Mouse (Mus musculus): Measurements from ENCODE around the gene Dmxl2. TPM values are rescaled to one million over a fixed set of nuclear protein-coding genes. Genes with fewer than 3 reads are reported as not detected.

Gene Dmxl2
- total RNA-seq, 2 experiments from 2014 or later = 198 to 199 TPM

DNA sequence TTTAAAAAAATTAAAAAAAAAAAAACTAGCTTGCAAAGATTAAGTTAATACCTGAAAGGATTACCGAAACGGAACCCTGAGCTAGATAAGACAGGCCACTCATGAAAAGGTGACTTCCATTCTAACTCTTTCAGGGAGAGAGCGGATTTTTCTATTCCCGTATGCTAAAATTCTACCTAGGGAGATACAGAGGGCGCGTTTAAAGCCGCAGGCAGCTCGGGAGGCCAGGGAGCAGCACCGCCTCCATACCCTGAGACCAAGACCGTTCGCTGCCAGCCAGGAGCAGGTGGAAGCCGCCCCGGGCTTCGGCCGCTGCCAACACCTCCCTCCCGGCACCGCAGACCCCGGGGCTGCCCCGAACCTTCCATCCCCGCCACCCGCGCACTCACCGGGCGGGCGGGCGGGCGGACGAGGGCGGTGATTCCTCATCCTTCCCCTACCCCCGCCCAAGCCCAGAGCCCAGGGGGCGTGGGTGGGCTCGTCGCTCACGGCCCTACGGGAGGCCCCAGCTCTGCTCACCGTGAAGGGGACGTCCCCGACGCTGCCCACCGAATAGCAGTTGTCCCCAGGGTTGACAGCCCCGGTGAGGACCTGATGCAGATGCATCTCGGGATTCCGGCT, 484 bp downstream of the Dmxl2 start:
- peak; percentile 31 to 56 for DNase-seq (ENCODE audit: low spot score in 2 of 2)

- no peak for DNase-seq (ENCODE audit: low spot score in 2 of 2)
Observed at GRCm38 (mm10) chr9:54499791-54500190, 1.6 kb downstream of the Dmxl2 start.

DNA sequence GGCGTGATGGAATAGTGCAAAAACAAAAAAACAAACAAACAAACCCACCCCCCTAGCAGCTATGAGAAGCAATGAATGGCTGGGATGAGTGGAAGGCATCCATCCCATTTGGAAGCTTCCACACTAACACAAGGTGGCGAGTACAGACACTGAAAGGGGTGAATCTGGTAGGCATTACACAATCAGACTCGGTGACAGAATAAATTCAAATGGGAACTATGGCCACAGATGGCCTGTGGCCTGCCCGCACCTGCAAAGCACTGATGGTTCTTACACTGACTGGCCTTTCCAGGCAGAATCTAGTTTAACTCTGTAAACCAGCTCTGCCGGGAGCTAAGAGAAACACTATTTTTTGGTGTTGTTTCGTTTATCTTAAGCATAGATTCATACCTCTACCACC, 2.1 kb downstream of the Dmxl2 start:
- no peak for DNase-seq (ENCODE audit: low spot score in 2 of 2)

DNA sequence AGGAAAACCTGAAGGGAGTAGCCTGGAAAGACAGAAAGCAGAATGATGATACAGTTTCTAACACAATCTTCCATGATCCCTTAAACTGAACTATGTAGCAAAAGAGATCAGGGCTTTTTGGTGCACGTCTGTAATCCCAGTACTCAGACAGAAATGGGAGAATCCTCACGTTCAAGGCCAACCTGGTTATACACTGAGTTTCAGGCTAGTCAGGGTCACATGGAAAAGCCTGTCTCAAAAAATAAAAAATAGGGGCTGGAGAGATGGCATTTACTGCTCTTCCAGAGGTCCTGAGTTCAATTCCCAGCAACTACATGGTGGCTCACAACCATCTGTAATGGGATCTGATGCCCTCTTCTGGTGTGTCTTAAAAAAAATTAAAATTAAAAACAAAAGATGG, 11.0 kb downstream of the Dmxl2 start:
- no peak for DNase-seq (ENCODE audit: low spot score in 2 of 2)

GRCm38 (mm10) chr9:54489599-54489998, 11.8 kb downstream of the Dmxl2 start:
- no peak for DNase-seq (ENCODE audit: low spot score in 2 of 2)

DNA sequence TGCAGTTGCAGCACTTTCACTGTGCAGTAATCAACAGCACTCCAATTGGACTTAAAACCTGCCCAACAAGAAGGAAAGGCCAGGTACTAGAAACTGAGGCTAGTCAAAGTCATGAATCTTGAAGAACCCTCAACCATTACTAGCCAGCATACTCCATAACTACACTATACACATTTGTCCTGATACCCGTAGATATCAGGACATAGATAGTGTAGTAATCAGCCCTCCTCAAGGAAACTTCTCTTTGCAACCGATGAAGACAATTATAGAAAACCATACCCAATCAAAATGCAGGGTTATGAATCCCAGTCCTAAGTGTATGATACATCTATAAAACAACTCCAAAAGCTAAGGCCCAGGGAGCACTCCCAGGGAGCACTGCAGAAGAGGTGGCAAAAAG, 16.5 kb downstream of the Dmxl2 start:
- no peak for DNase-seq (ENCODE audit: low spot score in 2 of 2)

DNA sequence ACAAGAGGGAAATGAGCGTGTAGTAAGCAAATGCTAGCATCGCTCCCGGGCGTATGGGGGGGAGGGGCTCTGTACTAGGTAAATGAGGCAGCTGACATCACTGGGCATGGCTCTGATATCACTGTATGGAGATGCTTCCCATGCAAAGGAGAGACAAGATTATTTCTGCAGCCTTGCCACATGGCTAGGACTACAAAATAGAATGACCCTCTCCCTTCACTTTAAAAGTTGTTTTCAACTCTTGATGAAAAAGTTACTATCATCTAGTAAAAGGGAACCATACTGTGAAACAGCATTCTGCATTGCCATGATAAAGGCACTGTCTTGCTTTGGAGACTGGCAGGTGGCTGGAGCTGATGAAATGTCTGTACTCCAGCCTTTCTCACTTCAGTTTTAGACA, 18.2 kb downstream of the Dmxl2 start:
- no peak for DNase-seq (ENCODE audit: low spot score in 2 of 2)

GRCm38 (mm10) chr9:54482763-54483162, 18.7 kb downstream of the Dmxl2 start:
- no peak for DNase-seq (ENCODE audit: low spot score in 2 of 2)

DNA sequence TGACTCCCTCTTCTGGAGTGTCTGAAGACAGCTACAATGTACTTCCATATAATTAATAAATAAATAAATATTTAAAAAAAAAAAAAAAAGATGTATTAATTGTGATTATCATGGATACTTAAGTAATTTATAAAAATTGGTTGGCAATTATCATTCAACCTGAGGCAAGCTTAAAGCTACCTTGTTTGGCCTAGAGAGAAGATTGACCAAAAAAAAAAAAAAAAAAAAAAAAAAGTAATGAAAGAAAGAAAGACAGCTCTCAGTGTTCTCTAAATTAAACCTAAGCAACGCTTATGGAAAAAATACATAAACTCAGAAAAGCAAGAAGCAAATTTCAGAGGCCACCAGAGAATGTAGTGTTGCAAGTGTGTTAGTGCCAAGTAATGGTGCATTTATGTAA, 22.4 kb downstream of the Dmxl2 start:
- no peak for DNase-seq (ENCODE audit: low spot score in 2 of 2)

DNA sequence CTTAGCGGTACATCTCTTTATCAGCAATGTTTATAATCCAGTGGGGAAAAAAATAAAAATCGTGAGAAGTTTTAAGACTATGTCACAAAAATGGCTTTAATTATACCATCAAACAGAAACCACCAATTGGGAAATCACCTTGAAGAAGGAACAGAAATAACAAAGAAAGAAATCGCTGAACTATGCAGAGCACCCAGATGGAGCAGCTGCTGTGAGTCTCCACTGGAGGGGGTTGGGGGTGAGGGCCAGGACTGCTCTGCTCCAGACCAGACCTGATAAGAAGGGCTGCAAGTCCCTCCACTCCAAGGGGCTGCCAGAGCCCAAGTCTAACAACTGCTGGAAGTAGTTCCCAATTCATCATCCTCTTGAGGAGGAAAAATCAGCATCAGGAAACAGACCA, 23.3 kb downstream of the Dmxl2 start:
- no peak for DNase-seq (ENCODE audit: low spot score in 2 of 2)

DNA sequence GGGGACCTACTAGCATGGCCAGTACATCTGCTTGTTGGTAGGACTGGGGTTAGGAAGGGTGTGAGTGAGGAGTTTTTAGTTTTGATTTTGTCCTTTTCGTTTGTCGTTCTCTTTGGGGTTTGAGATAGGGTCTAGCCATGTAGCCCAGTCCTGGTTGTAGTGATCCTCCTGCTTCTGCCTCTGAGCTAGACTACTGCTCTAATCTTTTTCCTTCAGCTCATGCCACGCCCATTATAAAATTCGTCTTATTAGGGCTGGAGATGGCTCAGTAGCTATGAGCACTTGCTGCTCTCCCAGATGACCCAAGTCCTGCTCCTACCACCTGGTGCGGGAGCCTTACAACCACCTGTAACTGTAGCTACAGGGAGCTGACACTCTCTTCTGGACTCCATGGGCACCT, 26.9 kb downstream of the Dmxl2 start:
- no peak for DNase-seq (ENCODE audit: low spot score in 2 of 2)

- DNase-seq (ENCODE audit: low spot score in 2 of 2) = no peak
Observed at GRCm38 (mm10) chr9:54474031-54474430, 27.4 kb downstream of the Dmxl2 start.

DNA sequence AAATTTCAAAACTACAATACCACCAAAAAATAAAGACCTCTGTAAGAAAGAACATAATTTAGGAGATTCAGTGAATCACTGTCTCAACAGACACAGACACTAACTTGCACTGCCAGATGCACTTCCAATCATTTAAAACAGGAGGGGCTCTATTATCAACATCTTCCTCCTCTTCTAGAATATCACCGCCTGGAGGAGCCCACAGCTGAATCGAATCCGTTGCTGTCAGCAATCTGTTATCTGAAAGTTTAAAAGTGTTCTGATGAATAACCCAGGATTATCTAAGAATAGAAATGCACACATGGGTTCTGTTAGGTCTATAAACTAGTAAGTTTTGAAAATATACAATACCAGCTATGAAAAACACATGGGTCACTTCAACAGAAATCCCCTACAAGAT, 28.6 kb downstream of the Dmxl2 start:
- no peak for DNase-seq (ENCODE audit: low spot score in 2 of 2)

DNA sequence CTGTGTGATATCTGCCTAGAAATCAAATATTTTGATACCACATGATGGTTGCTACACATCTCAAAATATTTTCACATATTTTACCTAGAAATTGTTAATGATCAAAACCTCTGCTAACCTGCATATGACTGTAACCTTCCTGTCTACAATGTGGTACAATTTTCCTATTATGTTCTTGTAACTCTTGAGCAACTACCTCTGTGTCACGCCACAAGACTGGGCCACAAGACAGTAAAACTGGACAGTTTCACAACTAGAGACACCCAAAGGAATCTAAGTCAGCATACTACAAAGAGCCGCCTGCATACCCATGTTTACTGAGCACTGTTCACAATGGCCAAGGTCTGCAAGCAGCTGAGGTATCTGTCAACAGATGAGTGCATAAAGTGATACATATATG, 32.1 kb downstream of the Dmxl2 start:
- no peak for DNase-seq (ENCODE audit: low spot score in 2 of 2)

GRCm38 (mm10) chr9:54467433-54467933, 33.9 kb downstream of the Dmxl2 start:
- DNase-seq (ENCODE audit: low spot score in 2 of 2) = no peak

- no peak for DNase-seq (ENCODE audit: low spot score in 2 of 2)
Observed at GRCm38 (mm10) chr9:54463483-54464054, 37.9 kb downstream of the Dmxl2 start.

DNA sequence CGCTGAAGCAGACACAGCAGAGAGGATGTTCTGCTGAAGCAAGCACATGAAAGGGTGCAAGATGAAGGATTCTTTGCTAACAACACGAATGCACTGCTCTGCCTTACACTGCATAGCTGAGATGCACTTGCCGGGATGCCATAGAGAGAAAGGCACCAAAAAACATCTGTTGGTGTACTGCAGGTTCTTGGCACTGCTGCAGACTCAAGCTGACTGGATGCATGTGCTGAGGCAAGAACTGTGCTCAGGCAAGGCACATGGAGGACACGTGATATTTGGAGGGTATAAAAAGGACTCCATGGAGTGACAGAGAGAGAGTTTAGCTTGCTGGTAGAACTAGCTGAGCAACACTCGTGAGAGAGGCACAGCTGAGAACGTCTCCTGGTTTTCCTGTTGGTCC, 62.4 kb downstream of the Dmxl2 start:
- DNase-seq (ENCODE audit: low spot score in 2 of 2) = no peak

- peak; percentile 15 to 36 for DNase-seq (ENCODE audit: low spot score in 2 of 2)
Observed at GRCm38 (mm10) chr9:54438246-54438645, 63.2 kb downstream of the Dmxl2 start.

GRCm38 (mm10) chr9:54416238-54416637, 85.2 kb downstream of the Dmxl2 start:
- no peak for DNase-seq (ENCODE audit: low spot score in 2 of 2)

GRCm38 (mm10) chr9:54356756-54357155, 144.7 kb downstream of the Dmxl2 start:
- no peak for DNase-seq (ENCODE audit: low spot score in 2 of 2)

DNA sequence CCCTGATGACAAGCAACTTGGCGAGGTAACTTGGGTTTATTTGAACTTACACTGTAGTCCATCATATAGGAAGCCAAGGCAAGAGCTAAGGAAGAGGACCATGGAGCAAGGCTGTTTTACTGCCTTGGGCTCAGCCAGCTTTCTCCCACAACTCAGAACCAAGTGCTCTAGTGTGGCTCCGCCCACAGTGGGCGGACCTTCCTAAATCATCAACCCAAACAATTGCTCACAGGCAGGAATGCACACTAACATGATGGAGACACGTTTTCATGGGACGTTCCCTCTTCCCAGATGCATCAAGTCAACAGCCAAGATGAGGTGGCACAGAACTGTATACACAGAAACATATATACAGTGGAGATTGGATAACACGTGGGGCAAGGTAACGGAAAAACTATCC, 159.4 kb downstream of the Dmxl2 start:
- no peak for DNase-seq (ENCODE audit: low spot score in 2 of 2)

DNA sequence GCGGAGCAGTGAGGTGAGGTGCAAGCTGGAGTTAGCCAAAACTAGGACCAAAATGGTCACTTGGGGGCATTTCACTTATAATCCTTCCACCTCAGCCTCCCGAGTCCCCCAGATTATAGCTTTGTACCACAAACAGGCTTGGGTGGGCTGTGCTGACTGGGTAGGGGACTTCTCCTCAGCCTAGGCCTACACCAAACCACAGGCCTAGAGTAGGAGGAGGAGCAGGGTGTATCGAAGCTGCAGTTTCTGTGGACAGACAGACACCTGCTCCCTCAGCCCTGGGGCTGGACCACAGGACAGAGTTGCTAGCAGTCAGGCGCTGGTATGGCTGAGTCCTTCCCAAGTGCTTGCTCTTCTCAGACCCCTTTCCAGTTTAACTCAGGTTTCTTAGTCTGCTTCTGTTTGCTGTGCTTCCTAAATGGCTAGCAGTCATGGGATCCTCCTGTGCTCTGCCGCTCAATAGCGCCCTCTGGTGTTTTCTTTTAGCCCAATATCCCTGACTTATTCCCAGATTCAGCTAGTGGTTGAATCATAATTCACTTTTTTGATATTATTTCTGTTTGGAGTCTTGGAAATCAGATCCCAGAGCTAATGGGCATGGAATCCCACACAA, 164.8 kb downstream of the Dmxl2 start:
- peak; percentile 59 to 79 for DNase-seq (ENCODE audit: low spot score in 2 of 2)

DNA sequence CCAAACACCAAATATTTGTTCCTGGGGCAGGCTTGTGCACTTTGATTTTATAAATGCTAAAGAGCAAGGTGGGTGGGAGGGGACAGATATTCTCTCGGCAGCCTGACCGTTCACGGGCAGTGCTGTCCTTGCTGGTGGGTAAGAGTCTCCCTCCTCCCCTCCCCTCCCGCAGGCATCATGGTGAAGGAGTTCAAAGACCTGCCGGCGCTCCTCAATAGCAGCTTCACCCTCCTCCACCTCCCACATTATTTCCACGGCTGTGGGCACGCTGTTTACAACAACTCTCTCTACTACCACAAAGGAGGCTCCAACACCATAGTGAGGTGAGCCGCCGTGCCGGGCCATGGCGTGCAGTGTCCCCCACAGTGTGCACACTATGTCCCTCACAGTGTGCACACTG, 165.8 kb downstream of the Dmxl2 start:
- no peak for DNase-seq (ENCODE audit: low spot score in 2 of 2)

Data from left cerebral cortex, adult 18-20 months (tissue).